Mouse (Mus musculus) G1E (cell line): ENCODE measurements around the gene Zfp668. TPM values are rescaled to one million over a fixed set of nuclear protein-coding genes. Genes with fewer than 3 reads are reported as not detected.

ENCODE experiments used
- ATAC-seq: 2 replicates; pipeline ENCODE4 v1.8.0; 2016; ENCODE audit warnings: mild to moderate bottlenecking; ENCODE audit not compliant: insufficient number of reproducible peaks, poor library complexity, low FRiP score, severe bottlenecking; ENCODE audit errors: extremely low read depth
- DNase-seq: peaks from one replicate; pipeline ENCODE4 v3.0.0; 2012; ENCODE audit warnings: low spot score
- H3K27me3 ChIP-seq: 2 replicates; pipeline ENCODE4 v1.6.1; 2012; ENCODE audit warnings: mild to moderate bottlenecking, low read length, inconsistent platforms; ENCODE audit not compliant: insufficient read depth
- H3K36me3 ChIP-seq: replicated peaks from 2 replicates; pipeline ENCODE3; 2012; ENCODE audit warnings: mild to moderate bottlenecking, inconsistent platforms
- H3K4me1 ChIP-seq: 2 replicates; pipeline ENCODE4 v1.6.1; 2012; ENCODE audit warnings: low read depth, low read length, inconsistent platforms, mixed read lengths; ENCODE audit not compliant: insufficient read depth
- H3K4me3 ChIP-seq: 2 replicates; pipeline ENCODE4 v1.5.1; 2012; ENCODE audit warnings: low read depth, mild to moderate bottlenecking, inconsistent platforms, low read length, moderate library complexity, mixed read lengths
- H3K9me3 ChIP-seq: replicated peaks from 2 replicates; pipeline ENCODE4 v1.6.1; 2012; ENCODE audit warnings: inconsistent platforms
- CTCF ChIP-seq: IDR thresholded peaks from 2 replicates; pipeline ENCODE4 v1.5.1; 2012; ENCODE audit warnings: low read depth, low read length, inconsistent platforms, mixed read lengths
- GATA1 ChIP-seq: IDR thresholded peaks from 2 replicates; pipeline ENCODE4 v1.6.1; 2012; ENCODE audit warnings: borderline replicate concordance, low read length, inconsistent platforms, mixed read lengths
- GATA2 ChIP-seq: IDR thresholded peaks from 2 replicates; pipeline ENCODE4 v1.6.1; 2012; ENCODE audit warnings: low read depth, low read length, inconsistent platforms, borderline replicate concordance
- POLR2AphosphoS5 ChIP-seq: IDR thresholded peaks from 2 replicates; pipeline ENCODE4 v1.6.1; 2012; ENCODE audit warnings: low read depth, low read length, inconsistent platforms; ENCODE audit not compliant: insufficient replicate concordance
- TAL1 ChIP-seq: conservative IDR thresholded peaks from 2 replicates; pipeline ENCODE4 v1.6.1; 2012; ENCODE audit warnings: low read depth, low read length, inconsistent platforms, mixed read lengths
- polyA plus RNA-seq: library from polyadenylated mRNA; stranded (reverse); fragments of >175 nt; gene quantifications from 2 replicates; pipeline ENCODE4 v1.2.3, GENCODE M21; 2012
- total RNA-seq, 2 experiments: library from RNA; stranded (forward) in 1 of 2; stranded (reverse) in 1 of 2; fragments of 200-1000 nt in 1 of 2; fragments of >200 nt in 1 of 2; fragmentation: Nextera tagmentation in 1 of 2; gene quantifications; 2 replicates each; pipeline ENCODE4 v1.2.3; 2014 to 2017

The Zfp668 gene
- total and polyA plus RNA-seq, 3 experiments = 5.7 to 33.9 (median 9.2) TPM

- Histone ChIP-seq H3K4me3 (peak overlapping the region; percentile 92), H3K4me1 (peaks cover 69% of the 10 kb centered on the region), H3K9me3 (peaks cover 17% of the 10 kb centered on the region), H3K36me3 (peaks cover 62% of the 10 kb centered on the region), H3K27me3 (no peaks in the 10 kb centered on the region)
- TF ChIP-seq CTCF (no peak), GATA1 (no peak), GATA2 (no peak)
- ATAC-seq = no peak
- no peak for DNase-seq
Measured at GRCm38 (mm10) chr7:127874812-127875626, 1.6 kb downstream of the Zfp668 start.

GRCm38 (mm10) chr7:127870136-127870821 is 6.3 kb downstream of the Zfp668 start:
- no peaks in the 10 kb centered on the region for H3K9me3 ChIP-seq
- no peak overlapping the region for H3K4me3 ChIP-seq
- TF ChIP-seq TAL1 (no peak), GATA1 (no peak), POLR2AphosphoS5 (no peak), CTCF (no peak), GATA2 (no peak)
- no peak for ATAC-seq
- peaks cover 57% of the 10 kb centered on the region for H3K4me1 ChIP-seq
- H3K27me3 ChIP-seq = peaks cover 3% of the 10 kb centered on the region; the same call in 1 of the 2 replicates
- H3K36me3 ChIP-seq = peaks cover 84% of the 10 kb centered on the region
- no peak for DNase-seq

DNA sequence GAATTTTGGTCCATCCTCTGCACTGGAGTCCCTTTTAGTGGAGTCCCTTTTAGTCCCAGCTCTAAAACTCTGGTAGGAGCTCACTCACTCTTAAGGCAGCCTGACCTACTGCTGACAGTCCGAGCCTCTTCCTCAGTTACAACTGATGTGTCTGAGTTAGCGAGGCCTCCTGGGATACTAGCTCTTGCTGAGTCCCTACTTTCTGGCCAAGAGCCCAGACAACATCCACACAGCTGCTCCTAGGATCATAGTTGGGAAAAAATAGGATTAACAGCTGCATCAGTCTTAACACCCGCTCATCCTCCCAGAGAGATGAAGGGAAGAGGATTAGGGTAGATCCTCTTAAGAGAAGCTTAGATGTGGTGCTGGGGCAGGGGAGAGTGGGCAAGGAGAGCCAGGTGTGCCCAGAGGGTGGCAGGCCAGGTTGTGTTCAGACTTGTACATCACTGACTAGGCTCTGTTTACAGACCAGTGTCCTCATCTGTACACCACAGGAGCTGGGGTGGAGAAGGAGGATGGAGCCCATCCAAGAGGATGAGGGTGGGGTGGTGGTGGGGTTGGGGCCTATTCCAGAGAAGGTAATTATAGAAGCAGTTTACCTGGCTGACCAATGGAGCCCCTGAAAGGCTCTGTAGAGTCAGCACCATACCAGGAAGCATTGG is 7.3 kb downstream of the Zfp668 start:
- Histone ChIP-seq H3K27me3 (peaks cover 3% of the 10 kb centered on the region; the same call in 1 of the 2 replicates), H3K4me1 (peaks cover 47% of the 10 kb centered on the region), H3K36me3 (peaks cover 93% of the 10 kb centered on the region), H3K9me3 (no peaks in the 10 kb centered on the region), H3K4me3 (no peak overlapping the region)
- ATAC-seq (no peak), DNase-seq (no peak)
- TF ChIP-seq GATA2 (no peak), GATA1 (no peak), POLR2AphosphoS5 (no peak), TAL1 (no peak), CTCF (no peak)

GRCm38 (mm10) chr7:127867641-127868040 is 9.0 kb downstream of the Zfp668 start:
- peaks cover 3% of the 10 kb centered on the region; the same call in 1 of the 2 replicates for H3K27me3 ChIP-seq
- no peak overlapping the region for H3K4me3 ChIP-seq
- ATAC-seq = no peak
- no peak for DNase-seq
- peaks cover 79% of the 10 kb centered on the region for H3K36me3 ChIP-seq
- no peak for TF ChIP-seq POLR2AphosphoS5
- no peak for TF ChIP-seq CTCF
- no peak for TF ChIP-seq TAL1
- no peak for TF ChIP-seq GATA1
- TF ChIP-seq GATA2 = no peak
- no peaks in the 10 kb centered on the region for H3K9me3 ChIP-seq
- peaks cover 32% of the 10 kb centered on the region for H3K4me1 ChIP-seq

- TF ChIP-seq TAL1 (no peak), GATA1 (no peak), GATA2 (no peak), CTCF (no peak), POLR2AphosphoS5 (no peak)
- peaks cover 23% of the 10 kb centered on the region for H3K4me1 ChIP-seq
- H3K36me3 ChIP-seq = peaks cover 75% of the 10 kb centered on the region
- H3K27me3 ChIP-seq = peaks cover 3% of the 10 kb centered on the region; the same call in 1 of the 2 replicates
- H3K4me3 ChIP-seq = no peak overlapping the region
- H3K9me3 ChIP-seq = no peaks in the 10 kb centered on the region
- no peak for ATAC-seq
- DNase-seq = no peak
Measured at GRCm38 (mm10) chr7:127866434-127866833, 10.2 kb downstream of the Zfp668 start.

GRCm38 (mm10) chr7:127858258-127858657 is 18.4 kb downstream of the Zfp668 start:
- H3K36me3 ChIP-seq = peaks cover 5% of the 10 kb centered on the region
- TF ChIP-seq CTCF = no peak
- no peak for TF ChIP-seq GATA1
- TF ChIP-seq POLR2AphosphoS5 = no peak
- TF ChIP-seq GATA2 = no peak
- TF ChIP-seq TAL1 = no peak
- H3K27me3 ChIP-seq = peaks cover 11% of the 10 kb centered on the region
- 0 out of 2 replicates have a peak, but pooled peaks cover 3% of the 10 kb centered on the region for H3K4me1 ChIP-seq
- ATAC-seq (no peak), DNase-seq (no peak)
- H3K4me3 ChIP-seq = no peak overlapping the region
- H3K9me3 ChIP-seq = no peaks in the 10 kb centered on the region
